Mouse (Mus musculus): ENCODE data around the gene Acbd7.

Gene Acbd7

GRCm38 (mm10) chr2:3335611-3336301 is at the start of gene Acbd7:
Gene Acbd7 (plus strand): TSS chr2:3336168.
- DNase-seq (ENCODE audit: low spot score in 2 of 2): peak; percentile 83 to 84

- no peak for DNase-seq (ENCODE audit: low spot score in 2 of 2)
Measured at GRCm38 (mm10) chr2:3286243-3286642, 49.7 kb upstream of the Acbd7 start.

- no peak for DNase-seq (ENCODE audit: low spot score in 2 of 2)
Measured at GRCm38 (mm10) chr2:3289581-3289980, 46.4 kb upstream of the Acbd7 start.

- DNase-seq (ENCODE audit: low spot score in 2 of 2): no peak
Measured at GRCm38 (mm10) chr2:3292170-3292569, 43.8 kb upstream of the Acbd7 start.

- DNase-seq (ENCODE audit: low spot score in 2 of 2): no peak
Measured at GRCm38 (mm10) chr2:3295826-3296225, 40.1 kb upstream of the Acbd7 start.

- DNase-seq (ENCODE audit: low spot score in 2 of 2): peak in 1 of 2 experiments; percentile 36
Measured at GRCm38 (mm10) chr2:3305426-3306025, 30.4 kb upstream of the Acbd7 start.

GRCm38 (mm10) chr2:3323132-3323531 is 12.8 kb upstream of the Acbd7 start:
- no peak for DNase-seq (ENCODE audit: low spot score in 2 of 2)

GRCm38 (mm10) chr2:3324381-3325130 is 11.4 kb upstream of the Acbd7 start:
- no peak for DNase-seq (ENCODE audit: low spot score in 2 of 2)

- DNase-seq (ENCODE audit: low spot score in 2 of 2): no peak
Measured at GRCm38 (mm10) chr2:3326547-3326946, 9.4 kb upstream of the Acbd7 start.

GRCm38 (mm10) chr2:3327351-3327750 is 8.6 kb upstream of the Acbd7 start:
- DNase-seq (ENCODE audit: low spot score in 2 of 2): peak in 1 of 2 experiments; percentile 39

GRCm38 (mm10) chr2:3331071-3331703 is 4.8 kb upstream of the Acbd7 start:
- DNase-seq (ENCODE audit: low spot score in 2 of 2): peak in 1 of 2 experiments; percentile 35

- DNase-seq (ENCODE audit: low spot score in 2 of 2): no peak
Measured at GRCm38 (mm10) chr2:3332056-3332455, 3.9 kb upstream of the Acbd7 start.

GRCm38 (mm10) chr2:3332484-3333242 is 3.3 kb upstream of the Acbd7 start, which contains the start of gene Rpp38:
Gene Rpp38 (minus strand): TSS chr2:3332643.
- peak; percentile 99 to 100 for DNase-seq (ENCODE audit: low spot score in 2 of 2)

GRCm38 (mm10) chr2:3333761-3334160 is 2.2 kb upstream of the Acbd7 start:
- DNase-seq (ENCODE audit: low spot score in 2 of 2): no peak

GRCm38 (mm10) chr2:3348422-3348821 is 12.5 kb downstream of the Acbd7 start:
- DNase-seq (ENCODE audit: low spot score in 2 of 2): no peak

- DNase-seq (ENCODE audit: low spot score in 2 of 2): peak in 1 of 2 experiments; percentile 29
Measured at GRCm38 (mm10) chr2:3348919-3349318, 13.0 kb downstream of the Acbd7 start.

- no peak for DNase-seq (ENCODE audit: low spot score in 2 of 2)
Measured at GRCm38 (mm10) chr2:3353160-3353559, 17.2 kb downstream of the Acbd7 start.

- no peak for DNase-seq (ENCODE audit: low spot score in 2 of 2)
Measured at GRCm38 (mm10) chr2:3355793-3356192, 19.8 kb downstream of the Acbd7 start.

- DNase-seq (ENCODE audit: low spot score in 2 of 2): no peak
Measured at GRCm38 (mm10) chr2:3356311-3356710, 20.3 kb downstream of the Acbd7 start.

- no peak for DNase-seq (ENCODE audit: low spot score in 2 of 2)
Measured at GRCm38 (mm10) chr2:3357887-3358286, 21.9 kb downstream of the Acbd7 start.

- DNase-seq (ENCODE audit: low spot score in 2 of 2): no peak
Measured at GRCm38 (mm10) chr2:3361067-3361466, 25.1 kb downstream of the Acbd7 start.
